Mouse (Mus musculus) limb, embryonic 11.5 days (tissue): Measurements from ENCODE around the gene Nr4a3. TPM values are rescaled to one million over a fixed set of nuclear protein-coding genes. Genes with fewer than 3 reads are reported as not detected.

Experiments
- ATAC-seq: fragments of 200-750 bp; cut with Nextera tagmentation; 2 replicates; pipeline ENCODE4 v1.8.0; 2017; ENCODE audit warnings: low read depth; ENCODE audit not compliant: insufficient number of reproducible peaks, low FRiP score, low TSS enrichment
- DNase-seq: peaks from one replicate; pipeline ENCODE4 v3.0.0-alpha.2; 2015; ENCODE audit warnings: low spot score
- H3K27ac ChIP-seq: fragments of 300-500 bp; sonication (generic); replicated peaks from 2 replicates; pipeline ENCODE4 v1.5.1; 2014; ENCODE audit warnings: low read depth, mild to moderate bottlenecking, low read length
- H3K27me3 ChIP-seq: fragments of 300-500 bp; sonication (generic); 2 replicates; pipeline ENCODE4 v1.6.1; 2014; ENCODE audit warnings: mild to moderate bottlenecking, low read length, mixed read lengths; ENCODE audit not compliant: control insufficient read depth, insufficient read depth
- H3K36me3 ChIP-seq: fragments of 300-500 bp; sonication (generic); 2 replicates; pipeline ENCODE4 v1.6.1; 2014; ENCODE audit warnings: mild to moderate bottlenecking, low read length, moderate library complexity, mixed read lengths; ENCODE audit not compliant: control insufficient read depth, insufficient read depth
- H3K4me1 ChIP-seq: fragments of 300-500 bp; sonication (generic); 2 replicates; pipeline ENCODE4 v1.6.1; 2014; ENCODE audit warnings: low read length, mixed read lengths; ENCODE audit not compliant: control insufficient read depth, insufficient read depth
- H3K4me2 ChIP-seq: fragments of 300-500 bp; sonication (generic); 2 replicates; pipeline ENCODE4 v1.6.1; 2014; ENCODE audit warnings: low read depth, mild to moderate bottlenecking, moderate library complexity; ENCODE audit not compliant: severe bottlenecking
- H3K4me3 ChIP-seq: fragments of 300-500 bp; sonication (generic); 2 replicates; pipeline ENCODE4 v1.5.1; 2014; ENCODE audit warnings: low read depth, low read length
- H3K9ac ChIP-seq: fragments of 300-500 bp; sonication (generic); 2 replicates; pipeline ENCODE4 v1.6.1; 2014; ENCODE audit warnings: mild to moderate bottlenecking, low read length
- H3K9me3 ChIP-seq: fragments of 300-500 bp; sonication (generic); 2 replicates; pipeline ENCODE4 v1.6.1; 2016; ENCODE audit warnings: low read length; ENCODE audit not compliant: control insufficient read depth
- WGBS: fragments of 180-500 bp; shearing (Covaris S2); extraction: QIAGEN DNeasy Blood & Tissue Kit; methylation state at CpG from one replicate; pipeline ENCODE4 v1.1.7; 2014; 5-methylcytosine and 5-hydroxymethylcytosine counted together
- polyA plus RNA-seq: library from polyadenylated mRNA; unstranded; fragments of >200 nt; fragmentation: Nextera tagmentation; extraction: Ambion mirVana; gene quantifications from 2 replicates; pipeline ENCODE4 v1.2.1, GENCODE M21; 2014

Gene Nr4a3
- polyA plus RNA-seq, 1 experiment from 2014 or later = 0.17 TPM

DNA sequence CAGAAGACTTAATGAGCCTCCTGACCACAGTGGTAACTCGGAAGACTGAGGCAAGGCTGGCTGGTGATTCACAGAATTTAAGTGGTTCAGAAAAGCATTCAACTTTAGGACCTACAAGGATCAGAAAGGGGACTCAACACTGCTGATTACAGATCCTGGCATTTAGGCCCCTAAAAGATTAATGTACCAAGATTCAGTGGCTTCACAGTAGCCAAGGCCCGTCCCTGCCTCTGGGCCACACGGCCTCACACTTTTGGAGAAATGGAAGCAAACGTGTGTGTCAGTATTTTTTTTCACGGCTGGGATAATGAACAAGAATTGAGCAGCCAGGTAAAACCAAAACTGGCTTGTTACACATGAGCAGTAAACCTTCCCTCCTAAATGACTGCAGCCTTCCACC lies 6.1 kb upstream of the Nr4a3 start:
- ATAC-seq = no peak
- Histone ChIP-seq H3K36me3 (no peaks in the 10 kb centered on the region), H3K27me3 (no peaks in the 10 kb centered on the region), H3K4me1 (no peaks in the 10 kb centered on the region), H3K27ac (no peak overlapping the region), H3K4me2 (no peak overlapping the region), H3K9me3 (no peaks in the 10 kb centered on the region), H3K4me3 (no peak overlapping the region), H3K9ac (no peak overlapping the region)
- no peak for DNase-seq
- 83% methylated on average over 5 of the region's 5 CpGs for WGBS

GRCm38 (mm10) chr4:48039736-48040135 lies 5.2 kb upstream of the Nr4a3 start:
- H3K4me3 ChIP-seq = no peak overlapping the region
- H3K9me3 ChIP-seq = no peaks in the 10 kb centered on the region
- no peak overlapping the region for H3K27ac ChIP-seq
- no peaks in the 10 kb centered on the region for H3K36me3 ChIP-seq
- H3K4me1 ChIP-seq = peaks cover 4% of the 10 kb centered on the region; the same call in 1 of the 2 replicates
- 70% methylated on average over 7 of the region's 7 CpGs for whole genome bisulfite sequencing
- ATAC-seq (no peak), DNase-seq (no peak)
- no peak overlapping the region for H3K4me2 ChIP-seq
- H3K9ac ChIP-seq = no peak overlapping the region
- no peaks in the 10 kb centered on the region for H3K27me3 ChIP-seq

DNA sequence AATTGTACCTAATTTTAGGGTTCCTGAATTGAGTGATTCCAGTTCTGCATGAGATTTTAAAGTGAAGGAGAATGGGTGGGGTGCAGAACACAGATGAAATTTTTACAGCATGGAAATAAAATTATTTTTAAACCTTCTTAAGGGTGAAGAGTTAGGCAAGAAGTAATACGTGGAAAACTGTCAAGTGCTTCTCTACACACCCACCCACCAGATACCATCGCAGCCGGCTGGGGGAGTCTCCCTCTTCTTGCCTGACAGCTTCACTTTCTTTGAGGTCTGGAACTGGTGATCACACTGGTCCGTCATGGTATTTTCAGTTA lies 2.5 kb upstream of the Nr4a3 start:
- no peak for DNase-seq
- ATAC-seq = no peak; the same call in 1 of the 2 replicates
- Histone ChIP-seq H3K27ac (peak overlapping the region; percentile 78), H3K9ac (peak overlapping the region; percentile 68), H3K36me3 (no peaks in the 10 kb centered on the region), H3K4me2 (peak overlapping the region; percentile 99), H3K9me3 (no peaks in the 10 kb centered on the region), H3K4me1 (peaks cover 14% of the 10 kb centered on the region; the same call in 1 of the 2 replicates), H3K27me3 (peaks cover 20% of the 10 kb centered on the region), H3K4me3 (peak overlapping the region; percentile 61)
- WGBS = under 1% methylated on average over 4 of the region's 4 CpGs

GRCm38 (mm10) chr4:48042786-48043701 lies 1.9 kb upstream of the Nr4a3 start:
- Histone ChIP-seq H3K36me3 (no peaks in the 10 kb centered on the region), H3K9ac (peak overlapping the region; percentile 68), H3K27ac (peak overlapping the region; percentile 78), H3K4me2 (peak overlapping the region; percentile 99), H3K27me3 (peaks cover 25% of the 10 kb centered on the region), H3K9me3 (no peaks in the 10 kb centered on the region), H3K4me3 (peak overlapping the region; percentile 61), H3K4me1 (peaks cover 20% of the 10 kb centered on the region; the same call in 1 of the 2 replicates)
- under 1% methylated on average over 105 of the region's 105 CpGs for WGBS
- ATAC-seq (peak; percentile 88), DNase-seq (peak; percentile 93)

- H3K4me2 ChIP-seq = peak overlapping the region; percentile 99
- H3K9me3 ChIP-seq = no peaks in the 10 kb centered on the region
- peak overlapping the region; percentile 56; the same call in 1 of the 2 replicates for H3K9ac ChIP-seq
- peak overlapping the region; percentile 61 for H3K4me3 ChIP-seq
- H3K27ac ChIP-seq = no peak overlapping the region
- H3K27me3 ChIP-seq = peaks cover 33% of the 10 kb centered on the region
- H3K36me3 ChIP-seq = no peaks in the 10 kb centered on the region
- WGBS = under 1% methylated on average over 11 of the region's 11 CpGs
- ATAC-seq = no peak
- DNase-seq = no peak
- peaks cover 21% of the 10 kb centered on the region; the same call in 1 of the 2 replicates for H3K4me1 ChIP-seq
Measured at GRCm38 (mm10) chr4:48044141-48044490, 837 bp upstream of the Nr4a3 start.

DNA sequence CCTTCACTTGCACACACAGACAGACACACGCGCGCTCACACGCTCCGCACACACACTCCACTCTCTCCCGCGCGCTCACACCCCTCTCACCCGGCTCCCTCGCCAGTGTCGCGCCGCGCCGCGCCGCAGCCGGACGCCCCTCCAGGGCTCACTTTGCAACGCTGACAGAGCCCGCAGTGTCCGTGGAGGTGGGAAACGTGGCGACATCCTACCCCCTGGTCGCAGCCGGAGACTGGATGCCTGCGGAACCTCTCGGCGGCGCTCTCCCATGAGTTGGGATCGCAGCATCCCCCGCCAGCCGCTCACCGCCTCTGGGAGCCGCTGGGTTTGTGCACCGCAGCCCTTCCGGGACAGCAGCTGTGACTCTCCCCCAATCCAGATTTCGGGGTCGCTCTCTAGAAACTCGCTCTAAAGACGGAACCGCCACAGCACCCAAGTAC lies 348 bp downstream of the Nr4a3 start:
- DNase-seq (peak; percentile 68), ATAC-seq (no peak)
- Histone ChIP-seq H3K27ac (no peak overlapping the region), H3K36me3 (no peaks in the 10 kb centered on the region), H3K9me3 (no peaks in the 10 kb centered on the region), H3K4me1 (peaks cover 21% of the 10 kb centered on the region; the same call in 1 of the 2 replicates), H3K4me2 (peak overlapping the region; percentile 99), H3K9ac (peak overlapping the region; percentile 56; the same call in 1 of the 2 replicates), H3K27me3 (peaks cover 44% of the 10 kb centered on the region), H3K4me3 (peak overlapping the region; percentile 61)
- under 1% methylated on average over 42 of the region's 42 CpGs for WGBS

- H3K9me3 ChIP-seq = no peaks in the 10 kb centered on the region
- ATAC-seq (no peak), DNase-seq (peak; percentile 74)
- peak overlapping the region; percentile 56 for H3K9ac ChIP-seq
- WGBS = under 1% methylated on average over 39 of the region's 39 CpGs
- peak overlapping the region; percentile 99 for H3K4me2 ChIP-seq
- H3K36me3 ChIP-seq = no peaks in the 10 kb centered on the region
- H3K4me3 ChIP-seq = peak overlapping the region; percentile 61
- peaks cover 21% of the 10 kb centered on the region; the same call in 1 of the 2 replicates for H3K4me1 ChIP-seq
- peaks cover 50% of the 10 kb centered on the region for H3K27me3 ChIP-seq
- no peak overlapping the region for H3K27ac ChIP-seq
Measured at GRCm38 (mm10) chr4:48045721-48046460, 938 bp downstream of the Nr4a3 start.

DNA sequence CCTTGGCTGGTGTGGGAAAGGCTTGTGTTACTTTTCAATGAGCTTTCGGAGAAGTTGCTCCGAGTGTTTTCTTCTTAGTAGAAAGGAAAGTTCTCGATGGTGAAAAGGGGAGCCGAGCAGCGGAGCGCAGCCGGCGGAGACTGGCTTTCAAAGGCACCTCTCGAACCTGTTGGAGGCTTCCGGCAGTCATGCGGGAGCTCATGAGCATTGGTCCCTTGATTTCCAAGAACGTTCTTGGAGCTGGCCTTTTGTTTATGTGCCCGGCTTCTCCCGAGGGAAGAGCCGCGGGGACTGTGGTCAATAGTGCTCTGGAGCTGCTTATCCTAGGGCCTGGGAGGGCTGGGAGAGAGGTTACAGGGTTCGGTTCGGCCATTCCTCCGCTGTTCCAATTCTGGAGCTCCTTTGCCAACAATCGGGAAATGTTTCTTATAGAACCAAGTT lies 1.5 kb downstream of the Nr4a3 start:
- under 1% methylated on average over 20 of the region's 20 CpGs for WGBS
- Histone ChIP-seq H3K4me3 (peak overlapping the region; percentile 61), H3K27ac (no peak overlapping the region), H3K4me2 (peak overlapping the region; percentile 99), H3K9me3 (no peaks in the 10 kb centered on the region), H3K36me3 (no peaks in the 10 kb centered on the region), H3K9ac (peak overlapping the region; percentile 5; the same call in 1 of the 2 replicates), H3K4me1 (peaks cover 21% of the 10 kb centered on the region; the same call in 1 of the 2 replicates), H3K27me3 (peaks cover 56% of the 10 kb centered on the region)
- DNase-seq = peak; percentile 71
- ATAC-seq = no peak
